Mouse (Mus musculus) kidney, postnatal 10 days (tissue): ENCODE measurements around the gene Slc6a5.

ENCODE experiments used
- DNase-seq: peaks from one replicate; pipeline ENCODE4 v3.0.0; 2021; ENCODE audit warnings: mixed read lengths

The Slc6a5 gene

GRCm38 (mm10) chr7:49984698-49985097 is 74.8 kb downstream of the Slc6a5 start:
- no peak for DNase-seq

- no peak for DNase-seq
Observed at GRCm38 (mm10) chr7:49985947-49986346, 76.0 kb downstream of the Slc6a5 start.

- DNase-seq: no peak
Observed at GRCm38 (mm10) chr7:49999321-49999720, 89.4 kb downstream of the Slc6a5 start.

- no peak for DNase-seq
Observed at GRCm38 (mm10) chr7:50005268-50005667, 95.3 kb downstream of the Slc6a5 start.
